9 mouse cellular contexts compared by ENCODE assay signal in the genomic region with DNA sequence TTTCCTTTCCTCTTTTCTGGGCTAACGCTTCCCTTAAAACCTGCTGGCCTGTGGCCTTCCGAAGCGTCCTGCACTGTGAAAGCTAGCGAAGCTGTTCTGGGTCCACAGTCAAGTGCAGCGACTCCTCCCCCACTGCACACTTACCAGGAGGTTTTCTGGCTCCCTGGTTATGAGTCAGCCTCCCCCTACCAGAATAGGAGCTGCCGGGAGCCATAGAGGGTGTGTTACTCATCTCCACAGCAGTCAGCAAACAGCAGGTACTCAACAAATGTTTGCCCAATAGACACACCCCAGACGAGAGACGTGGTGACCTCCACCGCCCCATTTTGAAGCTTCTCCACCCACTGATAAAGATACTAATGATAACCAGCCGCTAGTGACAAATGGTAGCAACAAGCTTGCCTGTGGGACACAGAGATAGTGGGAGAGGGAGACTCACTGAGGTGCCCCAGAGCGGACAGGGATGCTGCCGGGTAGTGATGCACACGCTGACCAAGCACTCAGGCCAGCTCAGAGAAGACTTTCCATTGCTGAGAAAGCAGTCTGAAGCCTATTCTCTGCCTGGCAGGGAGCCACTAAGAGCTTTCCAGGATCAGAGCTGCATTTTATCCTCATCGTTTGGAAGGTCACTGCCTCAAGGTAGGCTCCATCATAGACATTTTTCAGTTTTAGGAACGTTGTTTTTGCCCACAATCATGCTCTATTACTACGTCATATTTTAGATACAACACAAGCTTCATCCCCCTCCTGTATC. TPM values are rescaled to one million over a fixed set of nuclear protein-coding genes. Genes with fewer than 3 reads are reported as not detected.
DNase-seq lines count a peak whose midpoint lies in the region; ATAC-seq lines count a peak whose summit lies in the region.
"Had no signal": no experiment of that assay in that cellular context is flagged by ENCODE, and none has a peak within 500 bp of the region (broad histone marks: within the 10 kb centered on the region; RNA-seq: fewer than 3 reads in every experiment).

No protein-coding gene starts in this region.

- H3K4me3 ChIP-seq in heart, embryonic 10.5 days = peak overlapping the region; percentile 44
- no peak overlapping the region for H3K4me3 ChIP-seq in limb, embryonic 12.5 days (replicated peaks)

- H3K9ac ChIP-seq in limb, embryonic 12.5 days (replicated peaks) = no peak overlapping the region

- no peaks in the 10 kb centered on the region for H3K9me3 ChIP-seq in heart, embryonic 10.5 days
- H3K9me3 ChIP-seq in limb, embryonic 12.5 days = no peaks in the 10 kb centered on the region

- 16% methylated on average over 16 of the region's 16 CpGs for WGBS in heart, embryonic 10.5 days
- 55% methylated on average over 16 of the region's 16 CpGs for WGBS in limb, embryonic 12.5 days

- no peak overlapping the region for H3K4me2 ChIP-seq in limb, embryonic 12.5 days

- H3K4me1 ChIP-seq in heart, embryonic 10.5 days = peaks cover 8% of the 10 kb centered on the region
- peaks cover 9% of the 10 kb centered on the region; the same call in 1 of the 2 replicates for H3K4me1 ChIP-seq in limb, embryonic 12.5 days (replicated peaks)

- DNase-seq in heart, embryonic 10.5 days (ENCODE audit: low spot score) = peak; percentile 91
- DNase-seq in heart, postnatal 36 days = no peak
- peak; percentile 7 for DNase-seq in ES-CJ7 (ENCODE audit: low read depth, low spot score)
- peak; percentile 41 to 48 for DNase-seq in cerebellum, postnatal 36 days
- peak; percentile 65 for DNase-seq in right cerebral cortex, postnatal 25 days
- no peak for DNase-seq in ovary, adult 18-20 months (ENCODE audit: low spot score)
- no peak for DNase-seq in ovary, postnatal 36 days (ENCODE audit: low spot score)

- intact Hi-C loops in heart, postnatal 36 days (cut with DNase I) = no loop called here

- ATAC-seq in limb, embryonic 12.5 days (ENCODE audit: insufficient number of reproducible peaks, insufficient read depth, low FRiP score, low TSS enrichment, low read depth) = 0 out of 2 replicates have a peak, but pooled peaks have one; percentile 42
- ATAC-seq: Patski had no signal

- no peaks in the 10 kb centered on the region for H3K36me3 ChIP-seq in heart, embryonic 10.5 days
- no peaks in the 10 kb centered on the region for H3K36me3 ChIP-seq in limb, embryonic 12.5 days

- peak overlapping the region; percentile 64 for H3K27ac ChIP-seq in heart, embryonic 10.5 days
- H3K27ac ChIP-seq in limb, embryonic 12.5 days = no peak overlapping the region

- H3K27me3 ChIP-seq in heart, embryonic 10.5 days (ENCODE audit: insufficient read depth, poor library complexity, severe bottlenecking) = no peaks in the 10 kb centered on the region
- H3K27me3 ChIP-seq in limb, embryonic 12.5 days = no peaks in the 10 kb centered on the region

RNA-seq across cellular contexts. Expression of gene Atp8a1, which starts 31.5 kb away (rescaled TPM):
- polyA plus RNA-seq in heart, embryonic 10.5 days (2016; fragmentation: Nextera tagmentation; extraction: Ambion mirVana) = 16.2 and 19.9 TPM in 2 replicates
- total RNA-seq in heart, postnatal 36 days (2021) = 10 to 100 TPM; 24.5 to 24.7 TPM
- polyA plus RNA-seq in limb, embryonic 12.5 days (2016; fragmentation: Nextera tagmentation; extraction: Ambion mirVana) = 7.0 and 7.2 TPM in 2 replicates

Comparison
In these comparisons a context has a peak if more than half of its experiments do, and no peak if none do; other contexts are left out.
1. DNase-seq: peak in heart, embryonic 10.5 days (single experiment), ES-CJ7 (single experiment), cerebellum, postnatal 36 days (2 of 2) and right cerebral cortex, postnatal 25 days (single experiment); none in heart, postnatal 36 days (0 of 2), ovary, adult 18-20 months (single experiment) and ovary, postnatal 36 days (single experiment).